Mouse (Mus musculus) gastrocnemius, adult 8-10 months (tissue): Measurements from ENCODE around the gene 3830403N18Rik. TPM values are rescaled to one million over a fixed set of nuclear protein-coding genes. Genes with fewer than 3 reads are reported as not detected.
"Not testable (repeated sequence)": the region's sequence is repeated elsewhere in the genome, so short reads cannot be mapped to it uniquely, and the experiment has no call there.

ENCODE experiments used
- DNase-seq, 2 experiments: peaks; one replicate each; pipeline ENCODE4 v3.0.0; 2022; ENCODE audit warnings: low spot score in 2 of 2
- total RNA-seq, 4 experiments: library from RNA; stranded (reverse); gene quantifications; 2 replicates each; pipeline ENCODE4 v1.2.4; 2022

The 3830403N18Rik gene
- not detected for total RNA-seq

- not testable (repeated sequence) for DNase-seq
Observed at GRCm38 (mm10) chrX:56136336-56136909, at the start of gene 3830403N18Rik. 3830403N18Rik (plus strand) TSS chrX:56136572.

GRCm38 (mm10) chrX:56151396-56151795 lies 15.0 kb downstream of the 3830403N18Rik start:
- DNase-seq, result no peak

GRCm38 (mm10) chrX:56186449-56186848 lies 50.1 kb downstream of the 3830403N18Rik start:
- DNase-seq, result not testable (repeated sequence)

Other genes starting within 250 kb of the 3830403N18Rik start
- gene Gm773, start 76.3 kb downstream of the 3830403N18Rik start, total RNA-seq, result not detected
- 1 to 10 TPM; 2.1 to 3.2 (median 2.5) TPM for gene Zfp449, start 209.8 kb downstream of the 3830403N18Rik start, total RNA-seq
- gene Smim10l2a, start 238.0 kb downstream of the 3830403N18Rik start, total RNA-seq, result under 1 TPM in 1 of 4 experiments, not detected in 3; 0.16 TPM